Mouse (Mus musculus) embryonic stem cell, embryonic (primary cell): Measurements from ENCODE around the gene Pet117.

Source experiments
- CTCF ChIA-PET, 4 experiments: fragments of 300-600 bp in 2 of 4; fragments of 350-600 bp in 2 of 4; sonication (Branson Sonifier 250); formaldehyde crosslinking; loops; one replicate each; lab custom pipeline; 2022; ENCODE audit warnings: inconsistent platforms in 2 of 4; lab: Charles Lee
- POLR2A ChIA-PET, 4 experiments: fragments of 300-600 bp in 2 of 4; fragments of 350-600 bp in 2 of 4; sonication (Branson Sonifier 250); formaldehyde crosslinking; loops; one replicate each; lab custom pipeline; 2022; ENCODE audit warnings: antibody characterized with exemption in 4 of 4, inconsistent platforms in 1 of 4; lab: Charles Lee

Gene Pet117

DNA sequence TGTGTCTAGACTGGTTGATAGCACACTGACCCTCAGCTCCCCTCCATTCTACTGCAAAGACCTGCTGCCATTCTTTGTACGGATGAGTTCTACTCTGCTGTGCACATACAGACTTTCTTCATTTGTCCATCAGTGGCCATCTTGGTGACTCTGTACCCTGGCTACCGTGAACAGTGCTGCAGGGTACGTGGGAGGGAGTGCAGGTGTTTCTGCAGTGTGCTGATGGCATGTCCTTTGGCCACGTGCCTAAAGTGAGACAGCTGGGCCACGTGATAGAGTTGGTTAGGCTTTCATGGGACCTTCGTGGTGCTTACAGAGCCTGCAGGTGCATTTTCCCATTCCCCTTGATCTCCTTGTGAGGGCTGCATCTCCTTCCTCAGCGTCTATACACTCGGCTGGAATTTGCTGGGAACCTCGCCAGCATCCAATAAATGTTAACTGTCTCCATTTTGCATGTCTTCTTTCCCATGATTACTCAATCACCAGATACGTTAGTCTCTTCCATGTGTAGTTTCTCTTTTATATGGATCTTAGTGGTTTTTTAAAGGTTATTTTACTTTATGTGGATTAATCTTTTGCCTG, 53.4 kb downstream of the Pet117 start:
- CTCF ChIA-PET, result interaction anchor here in 1 of 4 experiments (1.2 kb wide), 1 partner anchor 16 kb away, joined by 3 read pairs; no protein-coding TSS in a partner anchor
- POLR2A ChIA-PET, result interaction anchor here in 2 of 4 experiments (0.6 to 1.2 kb wide), 2 partner anchors 37 to 1251 kb away, joined by 3 to 4 read pairs; no protein-coding TSS in a partner anchor
